Mouse (Mus musculus) olfactory bulb, adult 2 months (tissue): Measurements from ENCODE around the gene Cdca3. TPM values are rescaled to one million over a fixed set of nuclear protein-coding genes. Genes with fewer than 3 reads are reported as not detected.

Experiments used
- H3K27ac ChIP-seq: fragments of 200-500 bp; 2 replicates; pipeline ENCODE4 v1.5.1; 2012; ENCODE audit warnings: low read depth, low read length; ENCODE audit not compliant: insufficient read depth
- H3K4me1 ChIP-seq: fragments of 200-500 bp; 2 replicates; pipeline ENCODE4 v1.6.1; 2012; ENCODE audit warnings: low read length; ENCODE audit not compliant: control insufficient read depth, insufficient read depth
- H3K4me3 ChIP-seq: fragments of 200-500 bp; 2 replicates; pipeline ENCODE4 v1.5.1; 2012; ENCODE audit warnings: mild to moderate bottlenecking, low read depth, low read length, moderate library complexity; ENCODE audit not compliant: insufficient read depth
- CTCF ChIP-seq: fragments of 200-500 bp; IDR thresholded peaks from 2 replicates; pipeline ENCODE4 v1.5.1; 2012; ENCODE audit warnings: low read depth, mild to moderate bottlenecking, low read length, moderate library complexity; ENCODE audit not compliant: insufficient read depth
- POLR2A ChIP-seq: fragments of 200-500 bp; IDR thresholded peaks from 2 replicates; pipeline ENCODE4 v1.6.1; 2012; ENCODE audit warnings: mild to moderate bottlenecking, low read depth, low read length, moderate library complexity; ENCODE audit not compliant: insufficient read depth
- WGBS: fragments of 180-500 bp; shearing (Covaris S2); methylation state at CpG from one replicate; pipeline ENCODE4 v1.1.7; 2018; 5-methylcytosine and 5-hydroxymethylcytosine counted together
- polyA plus RNA-seq: library from polyadenylated mRNA; stranded (reverse); fragments of >200 nt; gene quantifications from 2 replicates; pipeline ENCODE4 v1.2.4, GENCODE M21; 2012; ENCODE audit warnings: low replicate concordance; ENCODE audit not compliant: missing spikeins, insufficient read depth, insufficient read length

Cdca3 gene
- polyA plus RNA-seq, 1 experiment = not detected

- Histone ChIP-seq H3K27ac (no peak overlapping the region), H3K4me1 (peaks cover 22% of the 10 kb centered on the region), H3K4me3 (no peak overlapping the region)
- TF ChIP-seq POLR2A (no peak), CTCF (no peak)
- WGBS = 71% methylated on average over 7 of the region's 7 CpGs
Measured at GRCm38 (mm10) chr6:124866560-124866959, 37.2 kb downstream of the Cdca3 start.

DNA sequence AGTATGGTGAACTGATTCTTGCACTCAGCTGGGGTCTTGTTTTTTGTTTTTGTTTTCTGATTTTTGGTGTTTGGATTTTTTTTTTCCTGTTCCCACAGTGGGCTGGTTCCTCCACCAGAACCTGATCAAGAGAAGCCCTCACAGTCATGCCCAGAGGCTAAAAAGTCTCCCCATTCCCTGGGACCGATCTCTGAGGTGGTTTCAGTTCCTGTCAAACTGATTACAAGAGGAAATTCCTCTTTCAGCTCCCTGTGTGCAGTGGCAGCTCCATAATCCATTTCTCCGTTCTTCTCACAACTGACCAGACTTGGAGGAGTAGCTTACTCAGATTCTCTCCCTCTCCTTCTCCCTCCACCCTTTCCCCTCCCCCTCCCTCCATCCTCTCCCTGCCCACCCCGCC, 45.0 kb downstream of the Cdca3 start:
- TF ChIP-seq CTCF (no peak), POLR2A (no peak)
- H3K4me1 ChIP-seq = no peaks in the 10 kb centered on the region

GRCm38 (mm10) chr6:124879390-124879789, 50.0 kb downstream of the Cdca3 start:
- no peak for TF ChIP-seq POLR2A
- TF ChIP-seq CTCF = no peak
- no peak overlapping the region for H3K4me3 ChIP-seq
- no peaks in the 10 kb centered on the region for H3K4me1 ChIP-seq
- H3K27ac ChIP-seq = no peak overlapping the region
- 76% methylated on average over 6 of the region's 6 CpGs for WGBS

More for the DNA sequence above, 45.0 kb downstream of the Cdca3 start:
- H3K4me3 ChIP-seq = no peak overlapping the region
- 50% methylated on average over 3 of the region's 3 CpGs for WGBS
- H3K27ac ChIP-seq = no peak overlapping the region

GRCm38 (mm10) chr6:124881821-124882220, 52.5 kb downstream of the Cdca3 start:
- Histone ChIP-seq H3K4me3 (no peak overlapping the region), H3K27ac (no peak overlapping the region), H3K4me1 (0 out of 2 replicates have a peak, but pooled peaks cover 5% of the 10 kb centered on the region)
- WGBS = 87% methylated on average over 9 of the region's 9 CpGs
- TF ChIP-seq CTCF (no peak), POLR2A (no peak)

Other genes with a start within 250 kb of the Cdca3 start
- gene C1s2, start 193.5 kb upstream of the Cdca3 start, polyA plus RNA-seq = not detected in 2 replicates
- gene Lpcat3, start 166.5 kb upstream of the Cdca3 start, polyA plus RNA-seq = not detected in 2 replicates
- gene Emg1, start 117.4 kb upstream of the Cdca3 start, polyA plus RNA-seq = not detected in 2 replicates
- not detected in 2 replicates for gene Phb2, start 117.2 kb upstream of the Cdca3 start, polyA plus RNA-seq
- not detected in 2 replicates for gene Ptpn6, start 90.8 kb upstream of the Cdca3 start, polyA plus RNA-seq
- 1,072 TPM in 1 of 2 replicates, not detected in the other for gene Grcc10, start 88.2 kb upstream of the Cdca3 start, polyA plus RNA-seq
- not detected in 2 replicates for gene Gm45234, start 73.5 kb upstream of the Cdca3 start, polyA plus RNA-seq
- not detected in 2 replicates for gene Atn1, start 73.0 kb upstream of the Cdca3 start, polyA plus RNA-seq
- 916 and 939 TPM in 2 replicates for gene Eno2, start 59.9 kb upstream of the Cdca3 start, polyA plus RNA-seq
- not detected in 2 replicates for gene Lrrc23, start 49.8 kb upstream of the Cdca3 start, polyA plus RNA-seq
- gene Spsb2, start 20.9 kb upstream of the Cdca3 start, polyA plus RNA-seq = not detected in 2 replicates
- gene Tpi1, start 15.3 kb upstream of the Cdca3 start, polyA plus RNA-seq = 644 TPM in 1 of 2 replicates, not detected in the other
- 225 TPM in 1 of 2 replicates, not detected in the other for gene Usp5, start 63 bp upstream of the Cdca3 start, polyA plus RNA-seq
- not detected in 2 replicates for gene Gnb3, start 10.7 kb downstream of the Cdca3 start, polyA plus RNA-seq
- gene P3h3, start 28.2 kb downstream of the Cdca3 start, polyA plus RNA-seq = not detected in 2 replicates
- gene Gpr162, start 34.4 kb downstream of the Cdca3 start, polyA plus RNA-seq = not detected in 2 replicates
- 395 and 682 TPM in 2 replicates for gene Cd4, start 58.7 kb downstream of the Cdca3 start, polyA plus RNA-seq
- gene Lag3, start 82.2 kb downstream of the Cdca3 start, polyA plus RNA-seq = not detected in 2 replicates
- not detected in 2 replicates for gene Ptms, start 90.6 kb downstream of the Cdca3 start, polyA plus RNA-seq
- gene Mlf2, start 101.8 kb downstream of the Cdca3 start, polyA plus RNA-seq = not detected in 2 replicates
- 255 TPM in 1 of 2 replicates, not detected in the other for gene Cops7a, start 136.0 kb downstream of the Cdca3 start, polyA plus RNA-seq
- gene Pianp, start 167.1 kb downstream of the Cdca3 start, polyA plus RNA-seq = not detected in 2 replicates
- gene Zfp384, start 179.6 kb downstream of the Cdca3 start, polyA plus RNA-seq = 212 TPM in 1 of 2 replicates, not detected in the other
- gene Ing4, start 210.2 kb downstream of the Cdca3 start, polyA plus RNA-seq = not detected in 2 replicates
- gene Acrbp, start 220.1 kb downstream of the Cdca3 start, polyA plus RNA-seq = not detected in 2 replicates
- gene Lpar5, start 238.4 kb downstream of the Cdca3 start, polyA plus RNA-seq = not detected in 2 replicates